Mouse (Mus musculus): Measurements from ENCODE around the gene Rad51c. TPM values are rescaled to one million over a fixed set of nuclear protein-coding genes. Genes with fewer than 3 reads are reported as not detected.
"Not testable (repeated sequence)": the region's sequence is repeated elsewhere in the genome, so short reads cannot be mapped to it uniquely, and the experiment has no call there.

The Rad51c gene
- polyA plus RNA-seq, 1 experiment = not detected

GRCm38 (mm10) chr11:87446159-87446558 is 41.4 kb upstream of the Rad51c start:
- WGBS = 87% methylated on average over 3 of the region's 3 CpGs
- TF ChIP-seq CTCF (IDR thresholded peaks at IDR 0.05; ENCODE audit: insufficient read depth, low read depth, low read length) = no peak
- no peak for TF ChIP-seq POLR2A (IDR thresholded peaks at IDR 0.05; ENCODE audit: insufficient read depth, low read depth, low read length)

GRCm38 (mm10) chr11:87445593-87445992 is 40.8 kb upstream of the Rad51c start:
- 55% methylated on average over 4 of the region's 4 CpGs for WGBS
- not testable (repeated sequence) for H3K27ac ChIP-seq (ENCODE audit: insufficient read depth, low read depth, low read length); H3K4me3 ChIP-seq (ENCODE audit: insufficient read depth, low read depth, low read length); H3K4me1 ChIP-seq (ENCODE audit: control insufficient read depth, insufficient read depth, low read length)

More at GRCm38 (mm10) chr11:87446159-87446558, 41.4 kb upstream of the Rad51c start:
- Histone ChIP-seq H3K4me3 (ENCODE audit: insufficient read depth, low read depth, low read length) (no peak overlapping the region), H3K27ac (ENCODE audit: insufficient read depth, low read depth, low read length) (no peak overlapping the region), H3K4me1 (ENCODE audit: control insufficient read depth, insufficient read depth, low read length) (no peaks in the 10 kb centered on the region)

GRCm38 (mm10) chr11:87444735-87445428 is 40.1 kb upstream of the Rad51c start:
- no peak for TF ChIP-seq CTCF (IDR thresholded peaks at IDR 0.05; ENCODE audit: insufficient read depth, low read depth, low read length)
- TF ChIP-seq POLR2A (IDR thresholded peaks at IDR 0.05; ENCODE audit: insufficient read depth, low read depth, low read length) = no peak
- Histone ChIP-seq H3K27ac (ENCODE audit: insufficient read depth, low read depth, low read length) (no peak overlapping the region), H3K4me3 (ENCODE audit: insufficient read depth, low read depth, low read length) (no peak overlapping the region), H3K4me1 (ENCODE audit: control insufficient read depth, insufficient read depth, low read length) (no peaks in the 10 kb centered on the region)
- 22% methylated on average over 16 of the region's 16 CpGs for WGBS

DNA sequence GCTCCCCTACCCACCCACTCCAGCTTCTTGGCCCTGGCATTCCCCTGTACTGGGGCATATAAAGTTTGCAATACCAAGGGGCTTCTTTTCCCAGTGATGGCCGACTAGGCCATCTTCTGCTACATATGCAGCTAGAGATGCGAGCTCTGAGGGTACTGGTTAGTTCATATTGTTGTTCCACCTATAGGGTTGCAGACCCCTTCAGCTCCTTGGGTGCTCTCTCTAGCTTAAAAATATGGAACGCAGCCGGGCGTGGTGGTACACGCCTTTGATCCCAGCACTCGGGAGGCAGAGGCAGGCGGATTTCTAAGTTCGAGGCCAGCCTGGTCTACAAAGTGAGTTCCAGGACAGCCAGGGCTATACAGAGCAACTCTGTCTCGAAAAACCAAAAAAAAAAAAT is 39.3 kb upstream of the Rad51c start:
- WGBS = 76% methylated on average over 10 of the region's 10 CpGs
- H3K27ac ChIP-seq (ENCODE audit: insufficient read depth, low read depth, low read length); H3K4me3 ChIP-seq (ENCODE audit: insufficient read depth, low read depth, low read length); H3K4me1 ChIP-seq (ENCODE audit: control insufficient read depth, insufficient read depth, low read length): not testable (repeated sequence)

- Histone ChIP-seq H3K4me1 (ENCODE audit: control insufficient read depth, insufficient read depth, low read length) (no peaks in the 10 kb centered on the region), H3K4me3 (ENCODE audit: insufficient read depth, low read depth, low read length) (no peak overlapping the region), H3K27ac (ENCODE audit: insufficient read depth, low read depth, low read length) (no peak overlapping the region)
- 0% methylated on average over 5 of the region's 5 CpGs for WGBS
- no peak for TF ChIP-seq POLR2A (IDR thresholded peaks at IDR 0.05; ENCODE audit: insufficient read depth, low read depth, low read length)
Measured at GRCm38 (mm10) chr11:87443373-87443883, 38.7 kb upstream of the Rad51c start.

DNA sequence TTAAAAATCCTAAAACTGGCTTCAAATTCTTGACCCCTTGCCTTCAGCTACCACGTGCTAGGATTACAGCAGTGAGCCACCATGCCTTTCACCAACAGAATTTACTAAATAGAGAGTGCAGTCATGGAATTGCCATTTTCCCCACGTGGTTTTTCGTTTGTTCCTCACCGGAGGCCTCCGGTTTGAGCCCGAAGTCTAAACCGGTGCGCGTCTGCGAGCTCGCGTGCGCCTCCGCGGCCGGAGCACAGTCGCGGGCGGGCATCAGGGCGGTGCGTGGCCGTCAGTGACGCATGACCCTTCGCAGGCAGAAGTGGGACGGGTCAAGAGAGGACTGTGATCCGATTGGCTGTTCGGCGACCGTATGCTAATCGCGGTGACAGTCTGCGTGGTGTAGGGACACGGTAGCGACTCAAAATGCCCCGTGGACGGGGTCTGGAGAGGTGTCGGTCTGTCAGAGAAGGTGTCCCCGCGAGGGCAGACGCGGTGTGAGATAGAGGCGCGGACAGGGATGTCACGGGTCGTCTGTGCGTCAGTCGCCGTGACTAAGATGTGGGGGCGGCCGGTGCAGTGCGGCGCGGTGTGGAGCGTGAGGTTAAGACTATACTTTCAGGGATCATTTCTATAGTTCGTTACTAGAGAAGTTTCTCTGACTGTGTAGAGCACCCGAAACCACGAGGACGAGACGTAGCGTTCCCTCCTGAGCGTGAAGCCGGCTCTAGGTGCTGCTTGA is 38.1 kb upstream of the Rad51c start:
- Histone ChIP-seq H3K27ac (ENCODE audit: insufficient read depth, low read depth, low read length) (peak overlapping the region; percentile 39), H3K4me3 (ENCODE audit: insufficient read depth, low read depth, low read length) (peak overlapping the region; percentile 48)
- peak; percentile 23; the same call in 1 of the 2 replicates for TF ChIP-seq POLR2A (IDR thresholded peaks at IDR 0.05; ENCODE audit: insufficient read depth, low read depth, low read length)
- not testable (repeated sequence) for H3K4me1 ChIP-seq (ENCODE audit: control insufficient read depth, insufficient read depth, low read length)
- under 1% methylated on average over 33 of the region's 62 CpGs for WGBS

- Histone ChIP-seq H3K4me1 (ENCODE audit: control insufficient read depth, insufficient read depth, low read length) (no peaks in the 10 kb centered on the region; the same call in 1 of the 2 replicates), H3K4me3 (ENCODE audit: insufficient read depth, low read depth, low read length) (no peak overlapping the region), H3K27ac (ENCODE audit: insufficient read depth, low read depth, low read length) (no peak overlapping the region)
- TF ChIP-seq CTCF (IDR thresholded peaks at IDR 0.05; ENCODE audit: insufficient read depth, low read depth, low read length) (no peak), POLR2A (IDR thresholded peaks at IDR 0.05; ENCODE audit: insufficient read depth, low read depth, low read length) (no peak)
- WGBS = 87% methylated on average over 10 of the region's 10 CpGs
Measured at GRCm38 (mm10) chr11:87439796-87440420, 35.2 kb upstream of the Rad51c start.

DNA sequence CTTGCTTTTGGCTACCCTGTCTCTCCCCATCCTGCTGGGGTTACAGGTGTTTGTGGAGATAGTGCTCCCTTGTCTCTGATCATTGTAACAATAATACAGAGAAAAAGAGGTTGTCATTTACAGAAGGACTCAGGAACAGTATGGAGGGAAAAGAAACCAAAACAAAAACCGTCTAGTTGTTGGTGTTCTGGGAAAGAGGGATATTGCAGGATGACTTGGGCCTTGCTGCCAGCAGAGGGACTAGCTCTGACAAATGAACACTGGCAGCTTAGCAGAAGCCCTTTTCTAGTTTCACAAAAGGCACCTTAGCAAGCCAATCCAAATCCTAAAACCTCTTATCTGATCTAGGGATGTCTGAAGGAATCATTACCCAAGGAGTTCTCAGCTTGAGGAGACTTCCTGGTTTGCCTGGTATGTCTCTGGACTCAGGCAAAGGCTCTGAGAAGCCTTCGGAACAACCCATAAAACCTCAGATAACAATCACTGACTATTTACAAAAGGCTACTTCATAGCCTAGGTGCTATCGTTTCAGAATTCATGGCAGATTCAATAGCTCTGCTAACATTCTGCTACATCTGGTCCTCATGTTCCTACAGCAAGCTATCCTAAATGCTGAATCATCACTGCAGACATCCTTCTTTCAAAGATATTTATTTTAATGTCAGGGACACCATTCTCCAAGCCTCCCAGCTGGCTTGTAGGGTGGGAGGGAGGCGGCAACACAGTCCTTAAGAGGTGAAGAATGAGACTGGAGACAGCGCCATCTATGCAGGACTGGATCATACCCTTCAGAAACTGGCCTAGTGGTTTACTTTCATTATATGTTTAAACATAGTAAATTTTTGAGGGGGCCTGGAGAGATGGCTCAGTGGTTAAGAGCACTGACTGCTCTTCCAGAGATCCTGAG is 31.8 kb upstream of the Rad51c start:
- 72% methylated on average over 5 of the region's 5 CpGs for WGBS
- Histone ChIP-seq H3K4me3 (ENCODE audit: insufficient read depth, low read depth, low read length) (no peak overlapping the region), H3K4me1 (ENCODE audit: control insufficient read depth, insufficient read depth, low read length) (no peaks in the 10 kb centered on the region; the same call in 1 of the 2 replicates), H3K27ac (ENCODE audit: insufficient read depth, low read depth, low read length) (no peak overlapping the region)
- TF ChIP-seq CTCF (IDR thresholded peaks at IDR 0.05; ENCODE audit: insufficient read depth, low read depth, low read length) (no peak), POLR2A (IDR thresholded peaks at IDR 0.05; ENCODE audit: insufficient read depth, low read depth, low read length) (no peak)

DNA sequence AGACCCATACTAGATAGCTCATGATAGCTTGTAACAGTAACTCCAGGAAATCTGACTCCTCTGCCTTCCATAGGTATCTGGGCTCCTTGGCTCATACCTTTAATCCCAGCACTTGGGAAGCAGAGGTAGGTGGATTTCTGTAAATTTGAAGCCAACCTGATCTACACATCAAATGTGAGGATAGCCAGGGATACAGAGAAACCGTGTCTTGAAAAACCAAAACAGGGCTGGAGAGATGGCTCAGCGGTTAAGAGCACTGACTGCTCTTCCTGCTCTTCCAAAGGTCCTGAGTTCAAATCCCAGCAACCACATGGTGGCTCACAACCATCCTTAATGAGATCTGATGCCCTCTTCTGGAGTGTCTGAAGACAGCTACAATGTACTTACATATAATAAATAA is 30.4 kb upstream of the Rad51c start:
- not testable (repeated sequence) for H3K4me1 ChIP-seq (ENCODE audit: control insufficient read depth, insufficient read depth, low read length); H3K27ac ChIP-seq (ENCODE audit: insufficient read depth, low read depth, low read length); H3K4me3 ChIP-seq (ENCODE audit: insufficient read depth, low read depth, low read length)
- WGBS = 88% methylated on average over 2 of the region's 2 CpGs
